Mouse (Mus musculus) midbrain, embryonic 13.5 days (tissue): ENCODE measurements around the gene Vps54. TPM values are rescaled to one million over a fixed set of nuclear protein-coding genes. Genes with fewer than 3 reads are reported as not detected.

Source experiments
- ATAC-seq: fragments of 200-750 bp; cut with Nextera tagmentation; 2 replicates; pipeline ENCODE4 v1.8.0; 2017; ENCODE audit warnings: mild to moderate bottlenecking, moderate TSS enrichment, moderate library complexity
- H3K27ac ChIP-seq: fragments of 300-500 bp; sonication (generic); 2 replicates; pipeline ENCODE4 v1.5.1; 2015; ENCODE audit warnings: inconsistent platforms, mild to moderate bottlenecking, moderate library complexity
- H3K27me3 ChIP-seq: fragments of 300-500 bp; sonication (generic); 2 replicates; pipeline ENCODE4 v1.6.1; 2015; ENCODE audit warnings: mild to moderate bottlenecking, inconsistent platforms
- H3K36me3 ChIP-seq: fragments of 300-500 bp; sonication (generic); 2 replicates; pipeline ENCODE4 v1.6.1; 2015; ENCODE audit warnings: mild to moderate bottlenecking, inconsistent platforms
- H3K4me1 ChIP-seq: fragments of 300-500 bp; sonication (generic); replicated peaks from 2 replicates; pipeline ENCODE4 v1.6.1; 2015; ENCODE audit warnings: inconsistent platforms
- H3K4me2 ChIP-seq: fragments of 300-500 bp; sonication (generic); replicated peaks from 2 replicates; pipeline ENCODE4 v1.6.1; 2015; ENCODE audit warnings: moderate library complexity, mild to moderate bottlenecking, inconsistent platforms
- H3K4me3 ChIP-seq: fragments of 300-500 bp; sonication (generic); replicated peaks from 2 replicates; pipeline ENCODE4 v1.5.1; 2015; ENCODE audit warnings: mild to moderate bottlenecking, inconsistent platforms
- H3K9ac ChIP-seq: fragments of 300-500 bp; sonication (generic); replicated peaks from 2 replicates; pipeline ENCODE4 v1.6.1; 2015; ENCODE audit warnings: mild to moderate bottlenecking, inconsistent platforms
- H3K9me3 ChIP-seq: fragments of 300-500 bp; sonication (generic); 2 replicates; pipeline ENCODE4 v1.6.1; 2016; ENCODE audit warnings: mild to moderate bottlenecking, inconsistent platforms
- WGBS: fragments of 180-500 bp; shearing (Covaris S2); methylation state at CpG from one replicate; pipeline ENCODE4 v1.1.7; 2015; 5-methylcytosine and 5-hydroxymethylcytosine counted together
- polyA plus RNA-seq: library from polyadenylated mRNA; unstranded; fragments of >200 nt; fragmentation: Nextera tagmentation; extraction: Ambion mirVana; gene quantifications from 2 replicates; pipeline ENCODE4 v1.2.1, GENCODE M21; 2015

Vps54 gene
- polyA plus RNA-seq, 1 experiment from 2014 or later, result 11.7 TPM

DNA sequence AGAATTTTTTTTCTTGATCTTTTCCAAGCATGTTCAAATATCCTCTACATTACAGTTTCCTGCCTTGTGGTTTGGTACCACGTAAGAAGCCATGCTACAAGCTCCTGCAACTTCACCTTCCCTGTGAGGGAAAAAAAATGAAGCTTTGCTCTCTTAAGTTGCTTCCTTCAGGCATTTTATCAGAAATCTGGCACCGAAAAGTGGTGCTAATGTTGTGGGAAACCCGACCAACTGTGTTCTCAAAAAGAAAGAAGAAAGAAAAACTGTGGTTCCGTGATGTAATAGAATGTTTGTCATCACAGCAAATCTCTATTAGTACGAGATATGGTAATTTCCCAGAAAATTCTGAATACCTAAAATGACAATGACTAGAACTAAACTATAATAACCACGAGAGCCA is 15.0 kb upstream of the Vps54 start:
- H3K9ac ChIP-seq, result no peak overlapping the region
- 89% methylated on average over 6 of the region's 6 CpGs for WGBS
- no peaks in the 10 kb centered on the region for H3K36me3 ChIP-seq
- no peak for ATAC-seq
- H3K4me2 ChIP-seq, result no peak overlapping the region
- no peaks in the 10 kb centered on the region for H3K4me1 ChIP-seq
- H3K27ac ChIP-seq, result no peak overlapping the region
- no peak overlapping the region for H3K4me3 ChIP-seq
- H3K9me3 ChIP-seq, result no peaks in the 10 kb centered on the region
- H3K27me3 ChIP-seq, result no peaks in the 10 kb centered on the region

DNA sequence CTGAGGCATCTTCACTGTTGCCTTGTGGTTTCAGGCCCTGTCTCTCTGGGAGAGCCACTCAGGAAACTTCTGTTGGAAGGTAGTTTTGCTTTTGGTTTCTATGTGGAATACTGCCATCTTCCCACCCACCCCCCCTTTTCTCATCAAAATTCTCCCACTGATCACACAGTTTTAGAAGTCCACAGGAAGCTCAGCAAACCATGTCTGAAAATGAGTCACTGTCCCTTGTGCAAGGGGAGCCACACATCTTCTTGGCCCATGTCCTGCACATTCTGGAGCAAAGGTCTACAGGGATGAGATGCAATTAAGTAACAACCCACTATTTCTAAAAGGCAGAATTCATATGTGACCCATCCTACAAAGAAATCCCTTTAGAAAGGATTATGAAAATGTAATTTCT is 14.6 kb upstream of the Vps54 start:
- Histone ChIP-seq H3K9me3 (no peaks in the 10 kb centered on the region), H3K4me2 (no peak overlapping the region), H3K4me1 (no peaks in the 10 kb centered on the region), H3K9ac (no peak overlapping the region), H3K27ac (no peak overlapping the region), H3K4me3 (no peak overlapping the region), H3K36me3 (no peaks in the 10 kb centered on the region), H3K27me3 (no peaks in the 10 kb centered on the region)
- ATAC-seq, result no peak

DNA sequence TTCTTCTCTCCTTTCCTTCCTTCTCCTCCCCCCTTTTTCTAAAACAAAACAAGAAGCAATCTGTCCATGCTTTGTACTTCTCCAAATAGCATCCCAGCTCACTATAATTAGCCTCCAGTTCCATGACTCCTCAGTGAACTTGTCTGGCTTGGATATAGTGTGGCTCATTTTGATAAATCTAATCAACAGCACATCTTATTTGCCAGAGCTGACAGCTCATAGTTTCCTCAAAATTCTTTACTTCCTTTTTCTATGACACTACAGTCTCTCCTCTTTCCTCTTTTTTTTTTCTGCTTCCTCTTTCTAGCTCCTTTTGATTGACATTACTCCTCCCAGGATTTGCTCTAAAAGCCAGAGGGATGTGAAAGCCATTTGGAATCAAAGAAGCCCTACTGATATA is 14.1 kb upstream of the Vps54 start:
- ATAC-seq, result no peak
- Histone ChIP-seq H3K4me1 (no peaks in the 10 kb centered on the region), H3K4me3 (no peak overlapping the region), H3K9me3 (no peaks in the 10 kb centered on the region), H3K27me3 (no peaks in the 10 kb centered on the region), H3K36me3 (no peaks in the 10 kb centered on the region), H3K4me2 (no peak overlapping the region), H3K27ac (no peak overlapping the region), H3K9ac (no peak overlapping the region)

DNA sequence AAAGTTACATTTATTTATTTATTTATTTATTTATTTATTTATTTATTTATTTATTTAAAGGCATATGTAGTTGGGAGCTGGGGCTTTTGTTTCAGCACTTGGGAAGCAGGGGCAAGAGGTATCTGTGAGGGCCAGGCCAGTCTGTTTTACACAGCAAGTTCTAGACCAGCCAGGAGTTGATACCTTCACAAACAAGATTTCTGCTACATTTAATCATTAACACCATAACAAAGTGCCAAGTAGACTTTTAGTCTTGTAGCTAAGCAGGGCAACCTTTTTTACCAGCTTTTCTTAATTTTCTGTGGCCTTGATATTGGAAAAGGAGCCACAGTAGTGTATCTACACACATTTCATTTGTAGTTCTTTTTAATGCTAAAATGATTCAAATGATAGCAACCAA is 3.7 kb upstream of the Vps54 start:
- no peak overlapping the region for H3K27ac ChIP-seq
- H3K4me3 ChIP-seq, result no peak overlapping the region
- no peaks in the 10 kb centered on the region for H3K36me3 ChIP-seq
- ATAC-seq, result no peak
- no peak overlapping the region for H3K9ac ChIP-seq
- H3K27me3 ChIP-seq, result no peaks in the 10 kb centered on the region
- peaks cover 7% of the 10 kb centered on the region for H3K4me1 ChIP-seq
- no peak overlapping the region for H3K4me2 ChIP-seq
- no peaks in the 10 kb centered on the region for H3K9me3 ChIP-seq

DNA sequence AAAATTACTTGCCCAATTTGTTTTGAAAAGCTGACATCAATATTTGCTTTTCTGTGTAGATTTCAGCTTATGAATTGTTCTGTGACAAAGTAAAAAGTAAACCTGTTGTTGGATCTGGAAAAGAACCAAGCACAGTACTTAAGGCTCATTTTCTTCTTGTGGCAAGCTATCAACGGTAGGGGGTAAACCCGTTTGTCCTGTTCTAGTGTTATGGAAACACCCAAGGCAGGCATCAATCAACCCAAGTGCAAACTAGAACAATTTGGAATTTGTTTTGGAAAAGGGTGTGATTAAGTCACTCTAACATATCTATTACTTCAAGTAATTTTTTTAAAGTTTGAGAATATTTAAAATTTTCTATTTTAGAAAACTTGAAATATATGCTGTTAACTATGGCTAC is 3.3 kb upstream of the Vps54 start:
- Histone ChIP-seq H3K27me3 (no peaks in the 10 kb centered on the region), H3K27ac (no peak overlapping the region), H3K9ac (no peak overlapping the region), H3K9me3 (no peaks in the 10 kb centered on the region), H3K4me3 (no peak overlapping the region), H3K36me3 (no peaks in the 10 kb centered on the region), H3K4me2 (no peak overlapping the region), H3K4me1 (peaks cover 9% of the 10 kb centered on the region)
- WGBS, result 66% methylated on average over 2 of the region's 2 CpGs
- no peak for ATAC-seq

DNA sequence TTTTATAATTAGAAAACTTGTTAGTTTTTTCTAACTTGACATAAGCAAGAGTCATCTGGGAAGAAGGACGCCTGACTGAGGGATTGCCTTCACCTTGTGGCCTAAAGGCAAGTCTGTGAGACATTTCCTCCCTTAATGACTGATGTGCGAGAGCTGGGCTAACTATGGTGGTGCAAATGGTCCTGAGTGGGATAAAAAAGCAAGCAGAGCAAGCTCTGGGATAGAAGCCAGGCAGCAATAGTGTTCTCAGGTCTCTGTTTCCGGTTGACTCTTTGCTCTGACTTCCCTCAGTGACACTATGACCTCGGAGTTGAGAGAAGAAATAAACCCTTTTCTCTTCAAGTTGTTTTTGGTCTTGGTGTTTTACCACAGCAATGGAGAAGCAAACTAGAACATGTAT is 2.1 kb upstream of the Vps54 start:
- no peaks in the 10 kb centered on the region for H3K36me3 ChIP-seq
- no peak overlapping the region for H3K4me3 ChIP-seq
- ATAC-seq, result no peak
- H3K9ac ChIP-seq, result no peak overlapping the region
- no peak overlapping the region for H3K4me2 ChIP-seq
- no peaks in the 10 kb centered on the region for H3K9me3 ChIP-seq
- no peaks in the 10 kb centered on the region for H3K27me3 ChIP-seq
- 85% methylated on average over 4 of the region's 4 CpGs for WGBS
- H3K27ac ChIP-seq, result no peak overlapping the region
- peaks cover 17% of the 10 kb centered on the region for H3K4me1 ChIP-seq

DNA sequence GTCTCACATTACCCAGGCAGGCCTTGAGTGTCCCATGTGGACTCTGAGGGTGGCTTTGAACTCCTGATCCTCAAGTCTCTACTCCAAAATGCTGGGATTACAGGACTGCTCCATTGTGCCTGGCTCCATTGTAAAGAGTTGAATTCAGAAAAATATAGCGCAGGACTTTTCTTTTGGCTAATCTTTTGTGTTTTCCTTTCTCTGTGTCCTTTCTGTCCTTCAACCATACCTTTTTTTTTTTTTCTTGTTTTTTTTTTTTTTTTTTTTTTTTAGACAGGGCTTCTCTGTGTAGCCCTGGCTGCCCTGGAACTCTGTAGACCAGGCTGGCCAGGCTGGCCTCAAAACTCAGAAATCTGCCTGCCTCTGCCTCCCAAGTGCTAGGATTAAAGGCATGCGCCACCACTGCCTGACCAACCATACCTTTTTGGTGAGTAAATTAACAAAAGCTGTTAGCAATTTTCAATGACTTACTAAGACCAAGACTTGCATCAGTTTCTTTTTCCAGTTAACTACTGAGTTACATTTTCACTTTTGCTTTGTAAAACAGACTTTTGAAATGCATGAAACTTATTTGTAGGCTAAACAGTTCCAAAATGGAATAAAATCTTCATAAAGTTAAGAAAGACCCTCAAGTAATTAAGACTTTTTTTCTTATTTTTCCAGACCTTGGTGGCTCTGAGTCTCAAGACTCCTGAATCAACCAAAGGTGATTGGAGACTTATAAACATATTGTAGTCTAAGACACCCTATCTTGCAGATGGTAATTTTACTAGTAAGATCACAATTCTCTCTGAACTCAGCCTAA is 1.4 kb upstream of the Vps54 start:
- ATAC-seq, result no peak
- Histone ChIP-seq H3K4me1 (peaks cover 17% of the 10 kb centered on the region), H3K9ac (no peak overlapping the region; the same call in 1 of the 2 replicates), H3K27me3 (no peaks in the 10 kb centered on the region), H3K27ac (no peak overlapping the region; the same call in 1 of the 2 replicates), H3K4me3 (peak overlapping the region; percentile 88), H3K9me3 (no peaks in the 10 kb centered on the region), H3K36me3 (no peaks in the 10 kb centered on the region), H3K4me2 (peak overlapping the region; percentile 65)
- WGBS, result 94% methylated on average over 2 of the region's 2 CpGs

DNA sequence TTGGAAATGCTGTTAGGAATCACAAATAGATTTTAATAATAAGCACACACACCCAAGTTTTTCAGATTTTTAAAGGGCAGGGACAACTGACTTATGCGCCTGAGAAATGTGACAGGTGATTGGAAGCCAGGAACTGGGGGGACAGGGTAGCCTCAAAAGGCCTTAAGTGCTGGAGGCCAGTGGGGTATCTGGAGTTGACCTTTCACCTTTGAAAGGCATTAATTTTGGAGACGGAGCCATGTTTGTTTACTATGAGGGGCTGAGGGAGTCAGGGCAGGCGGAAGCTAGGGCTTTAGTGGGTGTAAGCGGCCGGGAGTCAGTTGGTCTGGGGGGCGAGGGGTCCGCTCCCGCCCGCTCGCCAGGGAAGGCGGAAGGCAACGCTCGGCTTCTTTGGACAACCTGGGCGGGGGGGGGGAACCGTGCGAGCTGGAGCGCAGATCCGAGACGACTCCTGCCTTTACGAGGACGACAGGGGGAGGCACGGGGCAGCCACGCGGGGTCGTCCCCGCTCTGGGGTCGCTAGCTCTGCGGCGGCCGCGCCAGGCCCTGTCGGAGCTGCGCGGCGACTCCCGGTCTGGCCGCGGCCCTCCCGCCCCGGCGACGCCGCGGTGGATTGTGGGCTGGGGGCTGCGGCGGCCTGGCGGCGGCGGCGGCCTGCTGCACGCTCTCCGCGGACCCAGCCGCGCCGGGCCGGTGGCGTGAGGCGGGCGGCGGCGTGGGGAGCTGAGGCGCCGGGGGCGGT is 631 bp upstream of the Vps54 start:
- Histone ChIP-seq H3K9ac (peak overlapping the region; percentile 99), H3K36me3 (no peaks in the 10 kb centered on the region), H3K4me1 (peaks cover 17% of the 10 kb centered on the region), H3K27me3 (no peaks in the 10 kb centered on the region), H3K4me2 (peak overlapping the region; percentile 65), H3K9me3 (no peaks in the 10 kb centered on the region), H3K27ac (peak overlapping the region; percentile 98), H3K4me3 (peak overlapping the region; percentile 88)
- peak; percentile 95 for ATAC-seq
- WGBS, result under 1% methylated on average over 41 of the region's 65 CpGs

DNA sequence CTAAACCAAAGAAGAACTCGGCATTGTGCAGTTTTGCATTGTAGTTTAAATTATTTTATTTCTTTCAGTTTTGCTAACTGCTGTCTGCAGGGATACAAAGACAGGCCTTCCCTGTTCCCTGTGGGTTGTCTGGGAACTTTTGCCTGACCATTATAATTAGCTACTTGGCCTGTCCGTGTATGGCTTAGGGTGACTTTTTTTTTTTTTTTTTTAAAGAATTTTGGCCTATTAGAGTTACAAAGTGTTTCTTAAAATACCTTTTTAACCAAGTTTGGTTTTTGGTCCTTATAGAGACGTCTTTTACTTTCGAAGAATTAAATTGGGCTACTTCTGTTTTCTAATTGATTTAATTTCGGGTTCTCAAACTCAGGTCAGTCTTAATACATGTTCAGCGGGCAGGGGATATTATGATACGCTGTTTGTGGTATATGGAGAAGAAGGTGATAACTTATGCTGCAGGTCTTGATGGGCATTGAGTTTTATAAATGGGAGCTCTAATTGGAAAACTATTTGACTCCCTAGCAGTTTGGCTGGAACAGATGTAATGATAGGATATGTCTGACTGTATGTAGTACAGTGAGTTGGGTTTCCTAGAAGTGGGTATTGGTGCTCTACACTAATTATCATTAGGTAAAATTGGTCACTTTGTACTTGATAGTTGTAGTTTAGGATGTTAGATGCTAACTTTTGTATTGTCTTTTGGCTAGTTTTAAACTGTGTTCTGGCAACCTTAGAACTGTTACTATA is 855 bp downstream of the Vps54 start:
- Histone ChIP-seq H3K4me1 (peaks cover 17% of the 10 kb centered on the region), H3K9me3 (no peaks in the 10 kb centered on the region), H3K9ac (peak overlapping the region; percentile 99), H3K27me3 (no peaks in the 10 kb centered on the region), H3K4me3 (peak overlapping the region; percentile 88), H3K4me2 (peak overlapping the region; percentile 65), H3K27ac (peak overlapping the region; percentile 98), H3K36me3 (no peaks in the 10 kb centered on the region)
- 28% methylated on average over 7 of the region's 7 CpGs for WGBS
- ATAC-seq, result no peak

DNA sequence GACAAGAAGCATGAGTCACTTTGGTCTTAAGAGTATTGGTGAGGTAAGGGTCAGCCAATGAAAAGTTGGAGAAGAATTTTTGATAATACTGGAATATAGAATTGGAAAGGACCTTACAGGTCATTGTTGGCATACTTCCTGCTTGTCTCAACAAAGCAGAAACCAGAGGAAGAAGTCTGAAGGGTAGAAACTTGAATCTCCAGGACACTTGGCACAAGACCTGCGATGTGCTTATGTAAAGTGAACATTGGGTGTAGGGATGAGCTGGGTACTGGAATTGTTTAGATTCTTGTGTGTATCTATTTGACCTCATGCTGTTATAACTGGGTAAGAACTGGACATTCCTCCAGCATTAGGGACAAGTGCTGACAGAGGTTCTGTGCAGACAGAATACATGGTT is 2.3 kb downstream of the Vps54 start:
- Histone ChIP-seq H3K36me3 (no peaks in the 10 kb centered on the region), H3K4me2 (no peak overlapping the region), H3K9me3 (no peaks in the 10 kb centered on the region), H3K4me3 (no peak overlapping the region), H3K9ac (no peak overlapping the region), H3K27ac (no peak overlapping the region), H3K27me3 (no peaks in the 10 kb centered on the region), H3K4me1 (peaks cover 17% of the 10 kb centered on the region)
- WGBS, result 89% methylated on average over 1 of the region's 1 CpGs
- ATAC-seq, result no peak

DNA sequence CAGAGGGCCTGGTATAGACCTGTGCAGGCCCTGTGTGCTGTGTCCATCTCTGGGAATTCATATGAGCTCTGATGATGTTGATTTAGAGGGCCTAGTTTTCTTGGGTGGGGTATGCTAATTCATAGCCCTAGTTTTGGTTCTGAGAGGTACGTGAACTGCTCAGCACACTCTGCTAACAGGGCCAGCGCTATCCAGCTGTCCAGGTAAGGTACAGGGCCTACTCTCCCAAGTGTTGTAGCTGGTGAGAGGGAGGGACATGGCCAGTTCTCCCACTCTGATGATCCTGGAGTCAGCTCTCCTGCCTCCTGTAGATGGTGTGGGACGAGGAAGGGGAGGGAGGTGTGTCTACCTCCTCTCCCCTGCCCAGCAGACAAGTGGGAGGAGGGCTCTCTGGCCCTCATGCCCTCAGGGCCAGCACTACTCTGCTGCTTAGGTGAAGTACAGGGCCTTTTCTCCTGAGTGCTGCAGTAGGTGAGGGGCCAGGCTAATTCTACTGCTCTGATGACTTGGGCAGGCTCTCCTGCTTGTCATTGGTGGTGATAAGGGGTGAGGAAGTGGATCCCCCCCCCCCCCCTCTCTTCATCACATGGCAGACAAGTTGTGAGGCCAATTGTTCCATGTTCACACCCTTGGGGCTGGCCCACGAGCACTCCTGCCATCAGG is 8.3 kb downstream of the Vps54 start:
- no peak overlapping the region for H3K27ac ChIP-seq
- ATAC-seq, result peak; percentile 24; the same call in 1 of the 2 replicates

DNA sequence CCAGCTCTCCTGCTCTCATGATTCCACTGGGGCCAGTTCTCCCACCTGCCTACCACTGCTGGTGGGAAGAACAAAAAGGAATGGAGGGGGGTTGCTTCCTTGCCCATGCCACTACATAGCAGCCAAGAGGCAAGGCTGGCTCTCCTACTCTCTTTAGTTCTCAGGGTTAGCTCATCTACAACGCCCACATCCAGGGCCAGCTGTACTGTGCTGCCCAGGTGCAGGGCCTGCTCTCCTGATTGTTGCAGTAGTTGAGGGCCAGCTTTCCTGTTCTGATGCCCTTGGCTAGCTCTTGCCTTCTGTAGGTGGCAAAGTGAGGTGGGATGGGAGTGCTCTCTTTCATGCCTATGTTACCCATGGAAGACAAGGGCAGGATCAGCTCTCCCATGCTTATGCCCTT is 8.9 kb downstream of the Vps54 start:
- WGBS, result 100% methylated on average over 1 of the region's 1 CpGs
- no peaks in the 10 kb centered on the region for H3K27me3 ChIP-seq
- H3K9me3 ChIP-seq, result no peaks in the 10 kb centered on the region
- no peak for ATAC-seq
- H3K9ac ChIP-seq, result no peak overlapping the region
- 0 out of 2 replicates have a peak, but pooled peaks cover 6% of the 10 kb centered on the region for H3K4me1 ChIP-seq
- no peaks in the 10 kb centered on the region for H3K36me3 ChIP-seq
- H3K27ac ChIP-seq, result no peak overlapping the region
- H3K4me3 ChIP-seq, result no peak overlapping the region
- no peak overlapping the region for H3K4me2 ChIP-seq

More for the DNA sequence above, 8.3 kb downstream of the Vps54 start:
- Histone ChIP-seq H3K9me3 (no peaks in the 10 kb centered on the region), H3K27me3 (no peaks in the 10 kb centered on the region), H3K4me2 (no peak overlapping the region), H3K36me3 (no peaks in the 10 kb centered on the region), H3K9ac (no peak overlapping the region), H3K4me3 (no peak overlapping the region), H3K4me1 (0 out of 2 replicates have a peak, but pooled peaks cover 2% of the 10 kb centered on the region)
- WGBS, result 80% methylated on average over 4 of the region's 4 CpGs
